Mouse (Mus musculus) ES-Bruce4 (cell line): ENCODE results near the gene Vgll4.

Experiments used
- CTCF ChIP-seq: IDR thresholded peaks from one replicate; pipeline ENCODE4 v1.8.1; 2011; ENCODE audit warnings: low read depth, low read length
- POLR2A ChIP-seq: IDR thresholded peaks from one replicate; pipeline ENCODE4 v1.8.1; 2011; ENCODE audit warnings: low read length; ENCODE audit not compliant: insufficient read depth

GRCm38 (mm10) chr6:114882675-114883074 is 87.1 kb downstream of the Vgll4 start:
- TF ChIP-seq POLR2A (no peak), CTCF (no peak)
